Mouse (Mus musculus) forebrain, embryonic 14.5 days (tissue): ENCODE data around the gene Olfr1052. TPM values are rescaled to one million over a fixed set of nuclear protein-coding genes. Genes with fewer than 3 reads are reported as not detected.
"Not testable (repeated sequence)": the region's sequence is repeated elsewhere in the genome, so short reads cannot be mapped to it uniquely, and the experiment has no call there.

Experiments used
- ATAC-seq: fragments of 200-750 bp; cut with Nextera tagmentation; 2 replicates; pipeline ENCODE4 v1.8.0; 2017; ENCODE audit warnings: mild to moderate bottlenecking, moderate library complexity
- DNase-seq: peaks from one replicate; pipeline ENCODE4 v3.0.0-alpha.2; 2015; ENCODE audit warnings: low spot score
- H3K27ac ChIP-seq: fragments of 300-500 bp; sonication (generic); 2 replicates; pipeline ENCODE4 v1.5.1; 2014; ENCODE audit warnings: low read depth, mild to moderate bottlenecking, control low read depth, low read length, moderate library complexity
- H3K27me3 ChIP-seq: fragments of 300-500 bp; sonication (generic); replicated peaks from 2 replicates; pipeline ENCODE4 v1.6.1; 2014; ENCODE audit warnings: low read length, control low read depth, mixed read lengths; ENCODE audit not compliant: control insufficient read depth, insufficient read depth
- H3K36me3 ChIP-seq: fragments of 300-500 bp; sonication (generic); 2 replicates; pipeline ENCODE4 v1.6.1; 2014; ENCODE audit warnings: low read length, control low read depth; ENCODE audit not compliant: control insufficient read depth, insufficient read depth
- H3K4me1 ChIP-seq: fragments of 300-500 bp; sonication (generic); 2 replicates; pipeline ENCODE4 v1.6.1; 2014; ENCODE audit warnings: antibody characterized with exemption, low read length, control low read depth; ENCODE audit not compliant: control insufficient read depth, insufficient read depth
- H3K4me2 ChIP-seq: fragments of 300-500 bp; sonication (generic); 2 replicates; pipeline ENCODE4 v1.6.1; 2014; ENCODE audit warnings: mild to moderate bottlenecking, control low read depth, low read length
- H3K4me3 ChIP-seq: fragments of 300-500 bp; sonication (generic); 2 replicates; pipeline ENCODE4 v1.5.1; 2014; ENCODE audit warnings: low read depth, low read length, control low read depth
- H3K9ac ChIP-seq: fragments of 300-500 bp; sonication (generic); 2 replicates; pipeline ENCODE4 v1.6.1; 2014; ENCODE audit warnings: mild to moderate bottlenecking, low read length, control low read depth, moderate library complexity
- H3K9me3 ChIP-seq: fragments of 300-500 bp; sonication (generic); replicated peaks from 2 replicates; pipeline ENCODE4 v1.6.1; 2016; ENCODE audit warnings: low read length, control low read depth, mixed read lengths; ENCODE audit not compliant: control insufficient read depth
- WGBS: fragments of 180-500 bp; shearing (Covaris S2); extraction: QIAGEN DNeasy Blood & Tissue Kit; methylation state at CpG from one replicate; pipeline ENCODE4 v1.1.7; 2014; 5-methylcytosine and 5-hydroxymethylcytosine counted together
- polyA plus RNA-seq: library from polyadenylated mRNA; unstranded; fragments of >200 nt; fragmentation: Nextera tagmentation; extraction: Ambion mirVana; gene quantifications from 2 replicates; pipeline ENCODE4 v1.2.1, GENCODE M21; 2014

Gene Olfr1052
- polyA plus RNA-seq = not detected in 2 replicates

DNA sequence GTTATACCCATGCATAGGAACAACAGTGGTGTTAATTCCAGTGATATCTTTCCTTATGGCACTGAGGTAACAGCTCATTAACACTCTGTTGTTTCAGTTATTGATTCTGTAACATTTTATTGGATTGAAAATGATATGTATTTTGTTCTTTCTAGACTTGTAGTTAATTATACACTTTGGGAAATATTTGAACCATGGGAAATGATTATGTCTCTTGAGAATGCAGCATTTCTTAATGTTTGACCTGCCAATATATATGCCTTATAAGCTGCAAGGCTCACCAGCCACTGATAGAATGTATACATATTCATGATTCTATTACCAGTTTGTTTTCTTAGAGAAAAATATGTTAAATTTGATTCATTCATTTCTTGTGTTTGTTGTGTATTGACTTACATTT is at the start of gene Olfr1052:
Gene Olfr1052 (plus strand): TSS at position 301 of the 400 bp plus-strand sequence.
- ATAC-seq = no peak
- Histone ChIP-seq H3K9me3 (no peaks in the 10 kb centered on the region), H3K27me3 (no peaks in the 10 kb centered on the region)

GRCm38 (mm10) chr2:86258228-86258627 is 34.0 kb upstream of the Olfr1052 start, which contains the start of gene Olfr1049:
Olfr1049 (minus strand) TSS chr2:86258328.
- not testable (repeated sequence) for H3K36me3 ChIP-seq, ATAC-seq, H3K9ac ChIP-seq, H3K4me1 ChIP-seq, DNase-seq, H3K4me3 ChIP-seq, H3K4me2 ChIP-seq, H3K27me3 ChIP-seq, H3K9me3 ChIP-seq, H3K27ac ChIP-seq

More for the DNA sequence above, at the start of gene Olfr1052:
- H3K36me3 ChIP-seq = no peaks in the 10 kb centered on the region
- no peaks in the 10 kb centered on the region for H3K4me1 ChIP-seq
- no peak within 1 kb of the TSS for H3K4me3 ChIP-seq
- no peak for DNase-seq
- H3K4me2 ChIP-seq = no peak within 1 kb of the TSS
- H3K9ac ChIP-seq = no peak within 1 kb of the TSS
- no peak within 1 kb of the TSS for H3K27ac ChIP-seq

DNA sequence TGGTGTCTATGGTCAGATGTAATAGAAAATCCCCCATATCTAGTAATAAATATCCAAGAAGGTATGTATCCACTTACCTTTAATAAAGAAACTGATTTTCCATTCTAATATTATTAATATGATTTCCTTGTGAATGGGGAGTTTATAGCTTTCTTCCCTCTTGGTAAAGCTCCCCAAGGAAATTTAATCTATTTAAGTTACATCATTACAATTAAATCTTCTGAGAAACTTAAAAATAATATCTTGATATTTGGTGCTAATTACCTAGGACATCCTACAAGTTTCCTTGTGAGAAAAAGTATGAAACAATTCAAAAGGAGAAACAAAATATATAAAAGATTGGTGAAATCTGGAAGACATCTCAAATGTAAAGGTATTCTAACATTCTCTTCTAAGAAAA is 13.3 kb upstream of the Olfr1052 start, which contains the start of gene Olfr1051:
Gene Olfr1051 (minus strand): TSS at position 101 of the 400 bp plus-strand sequence.
- not testable (repeated sequence) for DNase-seq, H3K4me2 ChIP-seq, H3K27ac ChIP-seq, H3K36me3 ChIP-seq, H3K9me3 ChIP-seq, H3K4me1 ChIP-seq, H3K4me3 ChIP-seq, H3K9ac ChIP-seq, ATAC-seq, H3K27me3 ChIP-seq

GRCm38 (mm10) chr2:86315184-86315583 is 22.9 kb downstream of the Olfr1052 start, which contains the start of gene Olfr1053:
Olfr1053 (minus strand) TSS chr2:86315284.
- no peaks in the 10 kb centered on the region for H3K9me3 ChIP-seq
- no peak for DNase-seq
- H3K4me3 ChIP-seq = no peak within 1 kb of the TSS
- H3K4me1 ChIP-seq = no peaks in the 10 kb centered on the region
- WGBS = 67% methylated on average over 3 of the region's 3 CpGs
- no peak within 1 kb of the TSS for H3K27ac ChIP-seq
- H3K9ac ChIP-seq = no peak within 1 kb of the TSS
- H3K27me3 ChIP-seq = no peaks in the 10 kb centered on the region
- no peak for ATAC-seq
- no peak within 1 kb of the TSS for H3K4me2 ChIP-seq
- no peaks in the 10 kb centered on the region for H3K36me3 ChIP-seq

- H3K4me1 ChIP-seq = no peaks in the 10 kb centered on the region
- H3K27ac ChIP-seq = no peak within 1 kb of the TSS
- H3K9ac ChIP-seq = no peak within 1 kb of the TSS
- no peaks in the 10 kb centered on the region for H3K9me3 ChIP-seq
- WGBS = 87% methylated on average over 3 of the region's 3 CpGs
- no peak within 1 kb of the TSS for H3K4me3 ChIP-seq
- no peaks in the 10 kb centered on the region for H3K27me3 ChIP-seq
- no peaks in the 10 kb centered on the region for H3K36me3 ChIP-seq
- no peak within 1 kb of the TSS for H3K4me2 ChIP-seq
- DNase-seq (no peak), ATAC-seq (no peak)
Observed at GRCm38 (mm10) chr2:86335333-86335732, 43.1 kb downstream of the Olfr1052 start, which contains the start of gene Olfr1054. Olfr1054 (minus strand) TSS chr2:86335433.

Other genes starting within 250 kb of the Olfr1052 start
- not detected in 2 replicates for gene Olfr1034, start 246.6 kb upstream of the Olfr1052 start, polyA plus RNA-seq
- gene Olfr1036, start 218.5 kb upstream of the Olfr1052 start, polyA plus RNA-seq = not detected in 2 replicates
- gene Olfr1037, start 205.1 kb upstream of the Olfr1052 start, polyA plus RNA-seq = not detected in 2 replicates
- not detected in 2 replicates for gene Olfr1039, start 156.5 kb upstream of the Olfr1052 start, polyA plus RNA-seq
- not detected in 2 replicates for gene Olfr1040, start 145.7 kb upstream of the Olfr1052 start, polyA plus RNA-seq
- not detected in 2 replicates for gene Olfr1042, start 130.6 kb upstream of the Olfr1052 start, polyA plus RNA-seq
- not detected in 2 replicates for gene Olfr1043, start 124.9 kb upstream of the Olfr1052 start, polyA plus RNA-seq
- gene Olfr1044, start 114.6 kb upstream of the Olfr1052 start, polyA plus RNA-seq = not detected in 2 replicates
- not detected in 2 replicates for gene Olfr52, start 106.8 kb upstream of the Olfr1052 start, polyA plus RNA-seq
- not detected in 2 replicates for gene Olfr1045, start 89.4 kb upstream of the Olfr1052 start, polyA plus RNA-seq
- gene Olfr1046, start 73.1 kb upstream of the Olfr1052 start, polyA plus RNA-seq = not detected in 2 replicates
- not detected in 2 replicates for gene Olfr1047, start 61.1 kb upstream of the Olfr1052 start, polyA plus RNA-seq
- not detected in 2 replicates for gene Olfr1048, start 52.2 kb upstream of the Olfr1052 start, polyA plus RNA-seq
- not detected in 2 replicates for gene Olfr1049, start 34.1 kb upstream of the Olfr1052 start, polyA plus RNA-seq
- not detected in 2 replicates for gene Olfr1051, start 13.4 kb upstream of the Olfr1052 start, polyA plus RNA-seq
- not detected in 2 replicates for gene Olfr1053, start 22.8 kb downstream of the Olfr1052 start, polyA plus RNA-seq
- gene Olfr1054, start 43.0 kb downstream of the Olfr1052 start, polyA plus RNA-seq = not detected in 2 replicates
- gene Olfr1055, start 57.8 kb downstream of the Olfr1052 start, polyA plus RNA-seq = not detected in 2 replicates
- not detected in 2 replicates for gene Olfr1056, start 70.0 kb downstream of the Olfr1052 start, polyA plus RNA-seq
- not detected in 2 replicates for gene Olfr1057, start 85.9 kb downstream of the Olfr1052 start, polyA plus RNA-seq
- gene Olfr1058, start 96.1 kb downstream of the Olfr1052 start, polyA plus RNA-seq = not detected in 2 replicates
- not detected in 2 replicates for gene Olfr1061, start 121.6 kb downstream of the Olfr1052 start, polyA plus RNA-seq
- not detected in 2 replicates for gene Olfr1062, start 134.3 kb downstream of the Olfr1052 start, polyA plus RNA-seq
- not detected in 2 replicates for gene Olfr1065, start 158.1 kb downstream of the Olfr1052 start, polyA plus RNA-seq
- gene Olfr1066, start 163.8 kb downstream of the Olfr1052 start, polyA plus RNA-seq = not detected in 2 replicates
- not detected in 2 replicates for gene Olfr228, start 194.9 kb downstream of the Olfr1052 start, polyA plus RNA-seq
- not detected in 2 replicates for gene Olfr1076, start 216.0 kb downstream of the Olfr1052 start, polyA plus RNA-seq